Mouse (Mus musculus) liver, adult 2 months (tissue): ENCODE results near the gene Prex1.

Experiments used
- CTCF ChIP-seq: fragments of 200-500 bp; IDR thresholded peaks from 2 replicates; pipeline ENCODE4 v1.5.1; 2011; ENCODE audit warnings: low read depth, low read length, control low read depth
- POLR2A ChIP-seq: fragments of 200-500 bp; IDR thresholded peaks from 2 replicates; pipeline ENCODE4 v1.6.1; 2011; ENCODE audit warnings: low read length, control low read depth; ENCODE audit not compliant: insufficient read depth; ENCODE audit errors: extremely low read depth

- TF ChIP-seq CTCF (no peak), POLR2A (no peak)
Observed at GRCm38 (mm10) chr2:166682866-166683265, 30.8 kb downstream of the Prex1 start.
